Mouse (Mus musculus): ENCODE measurements at regions not wholly inside any gene's neighbourhood (a gene's known extent, or its start where the extent isn't known, plus 50 kb on each side); places are given as distances from the start of the nearest gene placed in this dataset.
A peak's percentile ranks its signal among the peaks of the same experiment; 100 is the strongest.

DNA sequence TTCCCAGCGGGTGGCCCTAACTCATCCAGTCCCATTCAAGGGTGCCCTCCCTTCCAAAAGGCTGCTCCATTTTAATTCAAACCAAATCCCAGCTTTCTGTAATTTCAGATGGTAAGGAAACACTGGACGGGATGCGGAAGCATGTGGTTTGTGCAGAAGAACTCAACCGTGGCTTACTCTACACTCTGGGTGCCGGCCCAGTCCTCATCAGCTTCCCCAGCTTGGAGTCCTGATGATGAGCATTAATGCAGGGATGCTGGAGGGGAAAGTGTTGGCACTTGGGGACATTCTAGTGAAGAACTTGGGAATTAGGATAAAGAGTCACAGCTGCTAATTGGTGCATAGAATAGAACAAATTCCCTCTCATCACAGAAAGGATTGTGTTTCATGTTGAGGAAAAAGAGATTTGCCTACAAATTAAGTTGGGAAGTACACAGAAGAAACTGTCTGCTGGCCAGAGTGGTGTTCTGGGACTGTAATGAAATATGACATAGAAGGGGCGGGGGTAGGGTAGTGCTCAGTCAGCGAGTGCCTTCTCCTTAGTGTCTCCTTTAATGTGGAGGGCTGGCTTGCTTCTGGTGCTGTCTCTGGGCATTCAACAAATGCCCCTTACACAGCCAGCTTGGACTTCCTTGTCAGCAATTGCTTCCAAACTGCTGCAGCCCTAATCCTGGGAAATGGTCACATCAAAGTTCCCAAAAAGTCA, 285.0 kb upstream of the Bmper start:
- no peak overlapping the region for H3K27ac ChIP-seq
- no peaks in the 10 kb centered on the region for H3K9me3 ChIP-seq
- no peaks in the 10 kb centered on the region for H3K4me1 ChIP-seq
- no peaks in the 10 kb centered on the region for H3K36me3 ChIP-seq
- WGBS: 88% methylated on average over 7 of the region's 7 CpGs
- H3K4me2 ChIP-seq (replicated peaks): no peak overlapping the region
- ATAC-seq (ENCODE audit: low FRiP score, low read depth): no peak
- no peaks in the 10 kb centered on the region for H3K27me3 ChIP-seq (replicated peaks)
- H3K9ac ChIP-seq: no peak overlapping the region
- no peak overlapping the region for H3K4me3 ChIP-seq

DNA sequence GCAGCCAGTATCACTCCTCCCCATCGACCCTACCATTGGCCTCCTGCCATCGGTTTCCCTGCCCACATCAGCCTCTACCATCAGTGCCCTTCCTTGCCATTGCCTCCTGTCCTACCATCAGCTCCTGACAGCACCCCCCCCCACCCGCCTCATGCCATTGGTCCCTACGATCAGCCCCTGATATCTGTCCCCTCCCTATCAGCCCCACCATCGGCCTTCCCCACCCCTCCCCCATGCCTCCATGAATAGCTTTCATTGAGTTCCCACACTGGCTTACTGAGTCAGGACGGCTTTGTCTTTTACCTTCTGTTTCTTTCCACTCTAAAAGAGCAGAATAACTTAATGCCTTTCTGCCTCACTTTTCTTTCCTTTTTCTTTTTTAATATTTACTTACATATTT, 277.9 kb upstream of the Bmper start:
- Histone ChIP-seq H3K4me1 (no peaks in the 10 kb centered on the region), H3K27me3 (replicated peaks) (no peaks in the 10 kb centered on the region; the same call in 1 of the 2 replicates), H3K4me3 (no peak overlapping the region), H3K9ac (no peak overlapping the region), H3K27ac (no peak overlapping the region), H3K36me3 (no peaks in the 10 kb centered on the region), H3K9me3 (no peaks in the 10 kb centered on the region), H3K4me2 (replicated peaks) (no peak overlapping the region)
- WGBS: 76% methylated on average over 6 of the region's 6 CpGs
- no peak for ATAC-seq (ENCODE audit: low FRiP score, low read depth)

DNA sequence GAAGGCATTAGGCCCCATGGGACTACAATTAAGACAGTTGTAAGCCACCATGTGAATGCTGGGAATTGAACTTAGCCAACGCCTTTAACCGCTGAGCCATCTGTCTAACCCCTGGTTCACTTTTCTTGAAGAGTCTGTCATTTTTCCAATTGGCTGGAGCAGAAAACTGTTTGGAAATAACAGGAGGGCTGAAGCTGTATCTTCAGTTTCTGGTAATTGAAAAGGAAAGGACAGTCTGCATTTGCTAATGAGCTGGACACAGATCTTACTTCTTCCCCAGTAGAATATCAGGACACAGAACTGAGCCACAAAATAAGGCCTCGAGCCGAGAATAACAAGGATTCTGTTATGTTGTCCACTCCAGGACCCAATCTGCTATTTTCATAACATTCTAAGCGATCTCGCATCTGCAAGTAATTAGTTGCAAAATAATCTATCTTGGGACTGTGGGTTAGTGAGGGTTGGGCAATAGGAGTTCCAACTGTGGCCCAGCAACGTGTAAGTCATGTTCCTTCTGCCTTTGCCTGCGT, 277.4 kb upstream of the Bmper start:
- Histone ChIP-seq H3K9me3 (no peaks in the 10 kb centered on the region), H3K9ac (no peak overlapping the region), H3K4me2 (replicated peaks) (no peak overlapping the region), H3K36me3 (no peaks in the 10 kb centered on the region), H3K4me3 (no peak overlapping the region), H3K27me3 (replicated peaks) (no peaks in the 10 kb centered on the region; the same call in 1 of the 2 replicates), H3K27ac (no peak overlapping the region), H3K4me1 (no peaks in the 10 kb centered on the region)
- no peak for ATAC-seq (ENCODE audit: low FRiP score, low read depth)
- WGBS: 74% methylated on average over 8 of the region's 8 CpGs

DNA sequence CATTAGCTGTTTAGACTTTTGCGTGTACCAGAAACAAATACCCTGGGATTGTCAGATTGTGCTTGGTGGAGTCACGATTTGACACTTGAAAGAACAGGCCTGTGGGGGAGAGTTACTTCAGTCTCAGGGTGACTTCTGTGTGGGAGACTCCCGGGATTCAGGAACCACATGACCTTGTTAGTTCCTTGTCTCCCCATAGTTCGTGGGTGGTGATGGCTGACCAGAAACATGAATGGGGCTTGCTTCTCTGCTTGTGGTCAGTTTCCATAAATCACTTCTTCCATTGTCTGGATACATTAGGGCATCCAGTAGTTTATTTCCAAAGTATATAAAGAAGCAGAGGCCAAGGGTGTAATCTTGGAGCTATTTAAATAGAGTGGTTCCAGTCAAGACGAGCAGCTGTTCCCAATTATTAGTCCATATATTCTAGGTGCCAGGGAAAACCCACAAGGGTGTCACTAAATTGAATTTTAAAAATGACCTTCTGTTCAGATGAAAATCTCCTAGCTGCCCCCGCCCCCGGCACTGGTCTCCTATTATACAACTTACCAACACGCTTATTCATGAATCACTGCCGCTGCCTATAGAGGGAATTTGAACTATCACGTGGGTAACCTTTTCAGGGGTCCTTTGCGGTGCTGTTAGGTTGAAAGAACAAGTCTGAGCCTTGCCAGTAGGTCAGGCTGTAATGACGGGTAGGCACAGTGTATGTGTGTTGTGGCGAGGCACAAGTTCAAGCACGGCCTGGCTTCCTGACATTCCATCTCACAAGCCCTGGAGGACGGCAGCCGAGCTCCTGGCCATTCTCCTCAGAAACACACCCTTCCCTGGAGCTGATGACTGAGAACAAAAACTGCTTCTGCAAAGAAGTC, 270.1 kb upstream of the Bmper start:
- Histone ChIP-seq H3K9me3 (no peaks in the 10 kb centered on the region), H3K27me3 (replicated peaks) (no peaks in the 10 kb centered on the region; the same call in 1 of the 2 replicates), H3K4me3 (no peak overlapping the region), H3K4me1 (peaks cover 5% of the 10 kb centered on the region; the same call in 1 of the 2 replicates), H3K27ac (no peak overlapping the region), H3K9ac (no peak overlapping the region), H3K36me3 (no peaks in the 10 kb centered on the region), H3K4me2 (replicated peaks) (no peak overlapping the region)
- 33% methylated on average over 16 of the region's 16 CpGs for WGBS
- ATAC-seq (ENCODE audit: low FRiP score, low read depth): peak; percentile 44

DNA sequence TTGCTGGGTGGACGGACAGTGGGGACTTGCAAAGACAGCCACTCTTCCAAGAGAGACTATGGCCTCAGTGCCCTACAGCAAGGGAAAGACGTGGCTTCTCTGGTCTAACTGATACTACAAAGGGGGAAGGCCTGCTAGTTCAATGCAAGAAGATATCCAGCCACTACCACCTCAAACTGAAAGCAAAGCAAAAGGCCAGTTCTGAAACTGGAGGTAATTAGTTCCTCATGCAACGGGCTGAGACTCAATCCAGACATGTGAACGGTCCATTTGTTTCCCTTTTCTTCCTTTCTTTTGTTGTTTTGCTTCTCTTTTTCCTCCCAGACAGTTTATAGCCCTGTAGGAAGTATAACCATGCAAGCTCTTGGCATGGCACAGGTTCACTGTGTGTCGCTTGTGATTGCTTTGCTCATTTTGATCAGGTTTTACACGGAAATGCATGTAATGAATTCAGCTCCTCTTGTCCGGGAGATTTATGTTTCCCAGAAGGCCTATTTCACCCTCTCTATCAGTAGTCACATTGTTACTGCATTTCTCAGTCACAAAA, 260.5 kb upstream of the Bmper start:
- Histone ChIP-seq H3K4me3 (no peak overlapping the region), H3K4me1 (peaks cover 7% of the 10 kb centered on the region), H3K36me3 (no peaks in the 10 kb centered on the region), H3K4me2 (replicated peaks) (peak overlapping the region; percentile 32; the same call in 1 of the 2 replicates), H3K27me3 (replicated peaks) (no peaks in the 10 kb centered on the region), H3K27ac (no peak overlapping the region), H3K9ac (no peak overlapping the region), H3K9me3 (no peaks in the 10 kb centered on the region)
- 23% methylated on average over 7 of the region's 7 CpGs for WGBS
- peak; percentile 63 for ATAC-seq (ENCODE audit: low FRiP score, low read depth)

- Histone ChIP-seq H3K27ac (no peak overlapping the region), H3K36me3 (no peaks in the 10 kb centered on the region), H3K9me3 (no peaks in the 10 kb centered on the region), H3K9ac (no peak overlapping the region), H3K4me3 (no peak overlapping the region), H3K27me3 (replicated peaks) (no peaks in the 10 kb centered on the region), H3K4me2 (replicated peaks) (no peak overlapping the region), H3K4me1 (no peaks in the 10 kb centered on the region)
- no peak for ATAC-seq (ENCODE audit: low FRiP score, low read depth)
- 89% methylated on average over 4 of the region's 4 CpGs for WGBS
Observed at GRCm38 (mm10) chr9:22971312-22971711, 251.6 kb upstream of the Bmper start.

- ATAC-seq (ENCODE audit: low FRiP score, low read depth): no peak
- H3K9ac ChIP-seq: no peak overlapping the region
- H3K27ac ChIP-seq: no peak overlapping the region
- no peak overlapping the region for H3K4me2 ChIP-seq (replicated peaks)
- no peak overlapping the region for H3K4me3 ChIP-seq
- no peaks in the 10 kb centered on the region for H3K27me3 ChIP-seq (replicated peaks)
- no peaks in the 10 kb centered on the region for H3K9me3 ChIP-seq
- no peaks in the 10 kb centered on the region for H3K36me3 ChIP-seq
- no peaks in the 10 kb centered on the region for H3K4me1 ChIP-seq
- WGBS: 54% methylated on average over 9 of the region's 9 CpGs
Observed at GRCm38 (mm10) chr9:22976748-22977147, 246.1 kb upstream of the Bmper start.

GRCm38 (mm10) chr9:22979627-22980026, 243.2 kb upstream of the Bmper start:
- H3K36me3 ChIP-seq: no peaks in the 10 kb centered on the region
- no peaks in the 10 kb centered on the region for H3K27me3 ChIP-seq (replicated peaks)
- ATAC-seq (ENCODE audit: low FRiP score, low read depth): no peak

DNA sequence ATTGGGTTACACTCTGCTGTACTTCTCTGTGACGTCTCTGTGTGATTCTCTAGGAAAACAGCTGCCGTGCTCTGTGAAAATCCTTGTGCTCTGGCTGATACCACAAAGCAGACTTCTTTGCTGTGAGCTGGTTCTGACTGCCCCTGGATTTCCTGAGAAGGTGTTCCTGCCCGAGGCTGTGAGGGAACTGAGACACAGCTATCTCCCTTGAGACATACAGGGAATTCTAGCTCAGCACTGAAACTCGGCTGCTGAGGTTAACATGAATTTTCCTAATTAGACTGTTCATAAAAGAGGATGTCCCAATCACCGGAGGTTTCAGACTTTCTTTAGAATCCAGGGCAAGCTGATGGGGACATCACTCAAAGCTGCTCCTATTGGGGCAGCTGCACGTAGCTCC, 233.4 kb upstream of the Bmper start:
- Histone ChIP-seq H3K27me3 (replicated peaks) (no peaks in the 10 kb centered on the region), H3K4me2 (replicated peaks) (no peak overlapping the region), H3K27ac (no peak overlapping the region), H3K9ac (no peak overlapping the region), H3K36me3 (no peaks in the 10 kb centered on the region), H3K4me3 (no peak overlapping the region), H3K9me3 (no peaks in the 10 kb centered on the region), H3K4me1 (no peaks in the 10 kb centered on the region)
- WGBS: 57% methylated on average over 6 of the region's 6 CpGs
- ATAC-seq (ENCODE audit: low FRiP score, low read depth): no peak

More at GRCm38 (mm10) chr9:22979627-22980026, 243.2 kb upstream of the Bmper start:
- H3K9me3 ChIP-seq: no peaks in the 10 kb centered on the region
- no peaks in the 10 kb centered on the region for H3K4me1 ChIP-seq
- no peak overlapping the region for H3K27ac ChIP-seq
- WGBS: 80% methylated on average over 5 of the region's 5 CpGs
- no peak overlapping the region for H3K4me3 ChIP-seq
- H3K9ac ChIP-seq: no peak overlapping the region
- no peak overlapping the region for H3K4me2 ChIP-seq (replicated peaks)

DNA sequence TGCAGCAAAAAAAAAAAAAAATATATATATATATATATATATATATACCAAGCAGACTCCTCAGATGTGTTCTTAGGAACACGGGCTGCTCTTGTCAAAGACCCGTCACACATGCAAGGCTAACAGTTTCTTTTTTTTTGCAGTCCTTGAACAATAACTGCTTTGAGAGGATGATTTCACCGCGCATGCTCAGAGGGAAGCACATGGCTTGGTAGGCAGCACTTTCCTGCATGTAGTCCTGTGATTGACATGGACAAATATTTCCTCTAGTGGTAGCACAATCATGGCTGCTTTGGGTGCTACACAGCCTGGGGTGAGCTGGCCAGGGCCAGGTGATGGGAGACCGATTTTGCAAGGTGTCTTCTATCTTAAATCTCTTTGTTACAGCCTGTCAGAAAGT, 229.3 kb upstream of the Bmper start:
- Histone ChIP-seq H3K9ac (no peak overlapping the region), H3K36me3 (no peaks in the 10 kb centered on the region), H3K4me3 (no peak overlapping the region), H3K4me1 (no peaks in the 10 kb centered on the region), H3K27ac (no peak overlapping the region), H3K27me3 (replicated peaks) (no peaks in the 10 kb centered on the region), H3K9me3 (no peaks in the 10 kb centered on the region), H3K4me2 (replicated peaks) (no peak overlapping the region)
- no peak for ATAC-seq (ENCODE audit: low FRiP score, low read depth)
- WGBS: 85% methylated on average over 5 of the region's 5 CpGs

DNA sequence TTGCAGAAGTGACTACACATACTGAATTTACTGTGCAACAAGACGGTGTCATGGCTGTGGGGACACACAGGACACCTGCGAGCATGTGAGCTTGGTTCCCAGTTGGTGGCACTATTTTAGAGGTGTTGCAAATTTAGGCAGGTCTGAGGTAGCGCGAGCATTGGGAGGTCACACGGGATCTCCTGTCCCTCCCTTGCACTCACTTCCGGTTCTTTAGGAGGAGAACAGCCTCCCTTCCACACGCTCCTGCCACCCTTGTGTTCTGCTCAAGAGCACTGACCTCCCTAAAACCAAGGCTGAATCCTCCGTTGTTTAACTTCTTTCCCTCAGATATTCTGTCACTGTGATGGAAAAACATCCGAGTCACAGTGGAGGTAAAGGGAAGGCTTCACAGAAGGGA, 227.3 kb upstream of the Bmper start:
- H3K4me2 ChIP-seq (replicated peaks): no peak overlapping the region
- H3K4me1 ChIP-seq: no peaks in the 10 kb centered on the region
- H3K27me3 ChIP-seq (replicated peaks): no peaks in the 10 kb centered on the region
- no peaks in the 10 kb centered on the region for H3K36me3 ChIP-seq
- no peak overlapping the region for H3K4me3 ChIP-seq
- ATAC-seq (ENCODE audit: low FRiP score, low read depth): no peak
- no peak overlapping the region for H3K9ac ChIP-seq
- 73% methylated on average over 9 of the region's 9 CpGs for WGBS
- H3K27ac ChIP-seq: no peak overlapping the region
- H3K9me3 ChIP-seq: no peaks in the 10 kb centered on the region

- WGBS: 64% methylated on average over 6 of the region's 6 CpGs
- H3K4me2 ChIP-seq (replicated peaks): no peak overlapping the region
- no peaks in the 10 kb centered on the region for H3K36me3 ChIP-seq
- H3K27ac ChIP-seq: no peak overlapping the region
- H3K4me1 ChIP-seq: peaks cover 3% of the 10 kb centered on the region
- no peaks in the 10 kb centered on the region for H3K27me3 ChIP-seq (replicated peaks)
- no peak for ATAC-seq (ENCODE audit: low FRiP score, low read depth)
- no peaks in the 10 kb centered on the region for H3K9me3 ChIP-seq
- H3K9ac ChIP-seq: no peak overlapping the region
- no peak overlapping the region for H3K4me3 ChIP-seq
Observed at GRCm38 (mm10) chr9:22998306-22998705, 224.6 kb upstream of the Bmper start.

Measured in neural tube, embryonic 12.5 days (tissue).